Mouse (Mus musculus) stomach, embryonic 14.5 days (tissue): ENCODE data around the gene Pdgfd. TPM values are rescaled to one million over a fixed set of nuclear protein-coding genes. Genes with fewer than 3 reads are reported as not detected.

Experiments used
- ATAC-seq: fragments of 200-750 bp; cut with Nextera tagmentation; 2 replicates; pipeline ENCODE4 v1.8.0; 2017; ENCODE audit warnings: low read depth, moderate TSS enrichment; ENCODE audit not compliant: insufficient number of reproducible peaks, insufficient read depth, low FRiP score
- H3K27ac ChIP-seq: fragments of 300-500 bp; sonication (generic); 2 replicates; pipeline ENCODE4 v1.5.1; 2014; ENCODE audit warnings: mild to moderate bottlenecking, low read length, moderate library complexity, mixed read lengths
- H3K27me3 ChIP-seq: fragments of 300-500 bp; sonication (generic); 2 replicates; pipeline ENCODE4 v1.6.1; 2014; ENCODE audit warnings: low read length, control low read depth, mixed read lengths; ENCODE audit not compliant: control insufficient read depth, insufficient read depth
- H3K36me3 ChIP-seq: fragments of 300-500 bp; sonication (generic); 2 replicates; pipeline ENCODE4 v1.6.1; 2014; ENCODE audit warnings: mild to moderate bottlenecking, control low read depth, low read length, moderate library complexity, mixed read lengths; ENCODE audit not compliant: control insufficient read depth, insufficient read depth
- H3K4me1 ChIP-seq: fragments of 300-500 bp; sonication (generic); 2 replicates; pipeline ENCODE4 v1.6.1; 2014; ENCODE audit warnings: low read length, control low read depth, mixed read lengths; ENCODE audit not compliant: control insufficient read depth, insufficient read depth
- H3K4me2 ChIP-seq: fragments of 300-500 bp; sonication (generic); replicated peaks from 2 replicates; pipeline ENCODE4 v1.6.1; 2014; ENCODE audit warnings: low read depth, low read length, control low read depth
- H3K4me3 ChIP-seq: fragments of 300-500 bp; sonication (generic); 2 replicates; pipeline ENCODE4 v1.5.1; 2014; ENCODE audit warnings: low read depth, low read length, control low read depth
- H3K9ac ChIP-seq: fragments of 300-500 bp; sonication (generic); replicated peaks from 2 replicates; pipeline ENCODE4 v1.6.1; 2014; ENCODE audit warnings: low read depth, mild to moderate bottlenecking, control low read depth, low read length, moderate library complexity, mixed read lengths
- H3K9me3 ChIP-seq: fragments of 300-500 bp; sonication (generic); 2 replicates; pipeline ENCODE4 v1.6.1; 2016; ENCODE audit warnings: low read depth, low read length, control low read depth; ENCODE audit not compliant: control insufficient read depth
- WGBS: fragments of 180-500 bp; shearing (Covaris S2); extraction: QIAGEN DNeasy Blood & Tissue Kit; methylation state at CpG from one replicate; pipeline ENCODE4 v1.1.7; 2014; 5-methylcytosine and 5-hydroxymethylcytosine counted together
- polyA plus RNA-seq: library from polyadenylated mRNA; unstranded; fragments of >200 nt; fragmentation: Nextera tagmentation; extraction: Ambion mirVana; gene quantifications from 2 replicates; pipeline ENCODE4 v1.2.1, GENCODE M21; 2014

The Pdgfd gene
- polyA plus RNA-seq, 1 experiment from 2014 or later = 12.2 TPM

GRCm38 (mm10) chr9:6286770-6287169 lies 118.4 kb downstream of the Pdgfd start:
- H3K27me3 ChIP-seq = no peaks in the 10 kb centered on the region
- no peak overlapping the region for H3K4me3 ChIP-seq
- 60% methylated on average over 1 of the region's 1 CpGs for WGBS
- no peaks in the 10 kb centered on the region for H3K4me1 ChIP-seq
- no peaks in the 10 kb centered on the region for H3K36me3 ChIP-seq
- no peak for ATAC-seq
- H3K27ac ChIP-seq = no peak overlapping the region
- H3K4me2 ChIP-seq = no peak overlapping the region
- no peak overlapping the region for H3K9ac ChIP-seq
- H3K9me3 ChIP-seq = no peaks in the 10 kb centered on the region

DNA sequence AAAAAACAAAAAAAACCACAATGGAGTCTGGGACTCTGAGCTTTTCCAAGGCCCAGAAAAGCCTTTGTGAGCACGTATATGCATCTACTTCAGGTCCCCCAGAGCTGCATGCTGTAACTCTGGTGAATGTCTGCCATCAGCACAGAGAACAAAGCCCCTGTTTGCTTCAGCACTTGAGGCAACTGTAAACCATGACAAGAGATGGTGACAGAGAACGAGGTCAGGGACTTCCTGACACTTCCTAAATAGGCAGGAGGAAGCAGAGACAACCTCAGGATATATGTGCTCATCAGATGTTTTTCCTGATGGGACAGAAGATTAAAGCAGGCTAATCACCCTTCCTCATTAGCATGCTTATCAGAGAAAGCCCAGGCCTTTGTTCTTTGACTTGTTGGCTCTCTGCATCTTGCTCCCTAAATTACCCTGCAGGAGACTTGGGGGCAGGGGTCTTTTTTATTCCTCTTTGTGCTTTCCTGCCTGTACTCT lies 120.9 kb downstream of the Pdgfd start:
- H3K9me3 ChIP-seq = no peaks in the 10 kb centered on the region
- 20% methylated on average over 2 of the region's 2 CpGs for WGBS
- no peaks in the 10 kb centered on the region for H3K27me3 ChIP-seq
- H3K27ac ChIP-seq = no peak overlapping the region
- H3K4me1 ChIP-seq = no peaks in the 10 kb centered on the region
- no peak for ATAC-seq
- no peaks in the 10 kb centered on the region for H3K36me3 ChIP-seq
- no peak overlapping the region for H3K4me3 ChIP-seq
- no peak overlapping the region for H3K9ac ChIP-seq
- no peak overlapping the region for H3K4me2 ChIP-seq

DNA sequence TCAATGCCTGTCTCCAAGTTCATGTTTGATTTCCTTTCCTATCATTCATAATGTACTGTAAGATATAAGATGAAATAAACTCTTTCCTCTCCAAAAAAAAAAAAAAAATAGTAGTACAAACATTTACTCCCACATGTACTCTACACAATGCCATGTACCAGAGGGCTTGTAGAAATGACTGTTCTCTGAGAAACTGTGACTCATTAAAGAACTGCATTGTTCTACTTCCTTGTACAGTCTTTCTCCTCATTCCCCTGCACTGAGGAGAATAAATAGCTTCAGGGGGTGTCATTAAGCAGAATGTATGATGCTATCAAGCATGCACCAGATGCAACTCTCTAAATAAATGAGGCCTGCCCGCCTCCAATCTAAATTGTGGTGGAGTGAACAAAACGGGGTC lies 130.2 kb downstream of the Pdgfd start:
- Histone ChIP-seq H3K27ac (no peak overlapping the region), H3K9me3 (no peaks in the 10 kb centered on the region), H3K36me3 (no peaks in the 10 kb centered on the region), H3K4me3 (no peak overlapping the region), H3K4me2 (no peak overlapping the region), H3K4me1 (no peaks in the 10 kb centered on the region), H3K27me3 (no peaks in the 10 kb centered on the region), H3K9ac (no peak overlapping the region)
- 88% methylated on average over 2 of the region's 2 CpGs for WGBS
- ATAC-seq = no peak

DNA sequence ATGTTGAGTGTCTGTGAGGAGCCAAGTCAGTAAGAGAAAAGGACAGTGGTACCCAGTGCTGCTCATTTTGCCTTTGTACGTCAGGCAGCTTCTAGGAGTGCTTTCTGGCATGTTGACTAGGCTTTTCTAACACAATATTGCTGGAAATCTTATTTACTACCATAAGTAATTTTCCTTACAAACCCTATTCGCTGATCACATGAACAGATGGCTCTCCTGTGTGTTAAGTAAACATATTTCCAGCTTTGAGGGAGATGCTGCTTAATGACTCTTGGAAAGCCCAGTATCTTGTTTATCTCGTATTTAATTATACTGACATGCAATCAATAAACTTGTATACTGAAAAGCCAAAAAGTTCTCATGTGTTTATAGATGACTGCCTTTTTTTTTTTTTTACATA lies 133.7 kb downstream of the Pdgfd start:
- WGBS = 63% methylated on average over 3 of the region's 3 CpGs
- ATAC-seq = no peak
- Histone ChIP-seq H3K36me3 (no peaks in the 10 kb centered on the region), H3K27me3 (no peaks in the 10 kb centered on the region), H3K4me2 (no peak overlapping the region), H3K9me3 (no peaks in the 10 kb centered on the region), H3K4me1 (no peaks in the 10 kb centered on the region), H3K4me3 (no peak overlapping the region), H3K27ac (no peak overlapping the region), H3K9ac (no peak overlapping the region)

GRCm38 (mm10) chr9:6304590-6304989 lies 136.2 kb downstream of the Pdgfd start:
- H3K9ac ChIP-seq = no peak overlapping the region
- H3K27me3 ChIP-seq = no peaks in the 10 kb centered on the region
- no peaks in the 10 kb centered on the region for H3K4me1 ChIP-seq
- WGBS = 90% methylated on average over 3 of the region's 3 CpGs
- no peak overlapping the region for H3K27ac ChIP-seq
- H3K36me3 ChIP-seq = no peaks in the 10 kb centered on the region
- no peak for ATAC-seq
- no peak overlapping the region for H3K4me2 ChIP-seq
- H3K9me3 ChIP-seq = no peaks in the 10 kb centered on the region
- H3K4me3 ChIP-seq = no peak overlapping the region

- no peak overlapping the region for H3K4me3 ChIP-seq
- 89% methylated on average over 3 of the region's 3 CpGs for WGBS
- H3K27ac ChIP-seq = no peak overlapping the region
- H3K36me3 ChIP-seq = no peaks in the 10 kb centered on the region
- no peaks in the 10 kb centered on the region for H3K4me1 ChIP-seq
- H3K27me3 ChIP-seq = no peaks in the 10 kb centered on the region
- H3K9ac ChIP-seq = no peak overlapping the region
- H3K9me3 ChIP-seq = no peaks in the 10 kb centered on the region
- no peak for ATAC-seq
- H3K4me2 ChIP-seq = no peak overlapping the region
Measured at GRCm38 (mm10) chr9:6305847-6306246, 137.5 kb downstream of the Pdgfd start.

GRCm38 (mm10) chr9:6317114-6317513 lies 148.7 kb downstream of the Pdgfd start:
- no peak for ATAC-seq
- H3K4me3 ChIP-seq = no peak overlapping the region
- no peaks in the 10 kb centered on the region for H3K27me3 ChIP-seq
- WGBS = 51% methylated on average over 1 of the region's 1 CpGs
- H3K36me3 ChIP-seq = no peaks in the 10 kb centered on the region
- no peak overlapping the region for H3K4me2 ChIP-seq
- H3K4me1 ChIP-seq = no peaks in the 10 kb centered on the region
- no peak overlapping the region for H3K27ac ChIP-seq
- no peaks in the 10 kb centered on the region for H3K9me3 ChIP-seq
- H3K9ac ChIP-seq = no peak overlapping the region

- Histone ChIP-seq H3K27ac (no peak overlapping the region), H3K9ac (no peak overlapping the region), H3K27me3 (no peaks in the 10 kb centered on the region), H3K4me2 (no peak overlapping the region), H3K4me1 (no peaks in the 10 kb centered on the region), H3K9me3 (no peaks in the 10 kb centered on the region), H3K4me3 (no peak overlapping the region), H3K36me3 (no peaks in the 10 kb centered on the region)
- 90% methylated on average over 2 of the region's 2 CpGs for WGBS
- ATAC-seq = no peak
Measured at GRCm38 (mm10) chr9:6325408-6325807, 157.0 kb downstream of the Pdgfd start.

GRCm38 (mm10) chr9:6333499-6333898 lies 165.1 kb downstream of the Pdgfd start:
- Histone ChIP-seq H3K27ac (no peak overlapping the region), H3K36me3 (no peaks in the 10 kb centered on the region), H3K9me3 (no peaks in the 10 kb centered on the region), H3K4me3 (no peak overlapping the region), H3K4me1 (no peaks in the 10 kb centered on the region), H3K9ac (no peak overlapping the region), H3K4me2 (no peak overlapping the region), H3K27me3 (no peaks in the 10 kb centered on the region)
- no peak for ATAC-seq
- WGBS = 56% methylated on average over 1 of the region's 1 CpGs
